Mouse (Mus musculus): Measurements from ENCODE around the gene Ctrb1. TPM values are rescaled to one million over a fixed set of nuclear protein-coding genes. Genes with fewer than 3 reads are reported as not detected.

The Ctrb1 gene
- not detected in 2 replicates for polyA plus RNA-seq (2014; fragmentation: Nextera tagmentation; extraction: Ambion mirVana)

- ATAC-seq (ENCODE audit: low FRiP score, low TSS enrichment) (no peak), DNase-seq (no peak)
- 81% methylated on average over 2 of the region's 2 CpGs for WGBS
- no peak within 1 kb of the TSS for H3K27ac ChIP-seq (replicated peaks; ENCODE audit: low read depth, low read length)
- no peak within 1 kb of the TSS for H3K4me3 ChIP-seq (replicated peaks; ENCODE audit: low read depth, low read length)
- H3K36me3 ChIP-seq (ENCODE audit: control insufficient read depth, insufficient read depth, low read length) = no peaks in the 10 kb centered on the region
- H3K4me2 ChIP-seq (ENCODE audit: low read length) = no peak within 1 kb of the TSS
- no peaks in the 10 kb centered on the region for H3K9me3 ChIP-seq (ENCODE audit: control insufficient read depth, low read length)
- H3K9ac ChIP-seq (replicated peaks; ENCODE audit: low read length) = no peak within 1 kb of the TSS
- no peaks in the 10 kb centered on the region for H3K27me3 ChIP-seq (ENCODE audit: control insufficient read depth, insufficient read depth, low read length)
- no peaks in the 10 kb centered on the region for H3K4me1 ChIP-seq (ENCODE audit: control insufficient read depth, insufficient read depth, low read length)
Observed at GRCm38 (mm10) chr8:111690960-111691445, at the start of gene Ctrb1. Gene Ctrb1 (minus strand): TSS chr8:111691010.

- H3K9me3 ChIP-seq (ENCODE audit: control insufficient read depth, low read length) = no peaks in the 10 kb centered on the region
- no peak overlapping the region; the same call in 1 of the 2 replicates for H3K9ac ChIP-seq (replicated peaks; ENCODE audit: low read length)
- H3K4me3 ChIP-seq (replicated peaks; ENCODE audit: low read depth, low read length) = no peak overlapping the region
- H3K4me2 ChIP-seq (ENCODE audit: low read length) = peak overlapping the region; percentile 78
- ATAC-seq (ENCODE audit: low FRiP score, low TSS enrichment) (no peak), DNase-seq (no peak)
- H3K4me1 ChIP-seq (ENCODE audit: control insufficient read depth, insufficient read depth, low read length) = peaks cover 76% of the 10 kb centered on the region
- H3K27ac ChIP-seq (replicated peaks; ENCODE audit: low read depth, low read length) = no peak overlapping the region
- 72% methylated on average over 7 of the region's 7 CpGs for WGBS
- no peaks in the 10 kb centered on the region for H3K27me3 ChIP-seq (ENCODE audit: control insufficient read depth, insufficient read depth, low read length)
- H3K36me3 ChIP-seq (ENCODE audit: control insufficient read depth, insufficient read depth, low read length) = no peaks in the 10 kb centered on the region
Observed at GRCm38 (mm10) chr8:111740301-111740711, 49.5 kb upstream of the Ctrb1 start.

- Histone ChIP-seq H3K4me2 (ENCODE audit: low read length) (peak overlapping the region; percentile 30), H3K4me1 (ENCODE audit: control insufficient read depth, insufficient read depth, low read length) (peaks cover 83% of the 10 kb centered on the region), H3K27ac (replicated peaks; ENCODE audit: low read depth, low read length) (peak overlapping the region; percentile 60), H3K9ac (replicated peaks; ENCODE audit: low read length) (no peak overlapping the region), H3K9me3 (ENCODE audit: control insufficient read depth, low read length) (no peaks in the 10 kb centered on the region), H3K27me3 (ENCODE audit: control insufficient read depth, insufficient read depth, low read length) (no peaks in the 10 kb centered on the region), H3K4me3 (replicated peaks; ENCODE audit: low read depth, low read length) (no peak overlapping the region), H3K36me3 (ENCODE audit: control insufficient read depth, insufficient read depth, low read length) (no peaks in the 10 kb centered on the region)
- ATAC-seq (ENCODE audit: low FRiP score, low TSS enrichment) (no peak), DNase-seq (no peak)
- WGBS = 37% methylated on average over 7 of the region's 7 CpGs
Observed at GRCm38 (mm10) chr8:111739604-111740003, 48.8 kb upstream of the Ctrb1 start.

- no peak overlapping the region for H3K9ac ChIP-seq (replicated peaks; ENCODE audit: low read length)
- peak overlapping the region; percentile 30; the same call in 1 of the 2 replicates for H3K4me2 ChIP-seq (ENCODE audit: low read length)
- H3K27ac ChIP-seq (replicated peaks; ENCODE audit: low read depth, low read length) = peak overlapping the region; percentile 60
Observed at GRCm38 (mm10) chr8:111738867-111739266, 48.1 kb upstream of the Ctrb1 start.

GRCm38 (mm10) chr8:111736321-111736720, 45.5 kb upstream of the Ctrb1 start:
- Histone ChIP-seq H3K27ac (replicated peaks; ENCODE audit: low read depth, low read length) (peak overlapping the region; percentile 49; the same call in 1 of the 2 replicates), H3K4me1 (ENCODE audit: control insufficient read depth, insufficient read depth, low read length) (peaks cover 85% of the 10 kb centered on the region), H3K36me3 (ENCODE audit: control insufficient read depth, insufficient read depth, low read length) (no peaks in the 10 kb centered on the region), H3K9me3 (ENCODE audit: control insufficient read depth, low read length) (no peaks in the 10 kb centered on the region), H3K4me2 (ENCODE audit: low read length) (no peak overlapping the region), H3K27me3 (ENCODE audit: control insufficient read depth, insufficient read depth, low read length) (no peaks in the 10 kb centered on the region), H3K4me3 (replicated peaks; ENCODE audit: low read depth, low read length) (no peak overlapping the region), H3K9ac (replicated peaks; ENCODE audit: low read length) (0 out of 2 replicates have a peak overlapping the region, but pooled peaks have one; percentile 21)
- 20% methylated on average over 7 of the region's 7 CpGs for WGBS
- DNase-seq = no peak
- no peak for ATAC-seq (ENCODE audit: low FRiP score, low TSS enrichment)

More at GRCm38 (mm10) chr8:111738867-111739266, 48.1 kb upstream of the Ctrb1 start:
- no peaks in the 10 kb centered on the region for H3K27me3 ChIP-seq (ENCODE audit: control insufficient read depth, insufficient read depth, low read length)
- DNase-seq = no peak
- H3K4me3 ChIP-seq (replicated peaks; ENCODE audit: low read depth, low read length) = no peak overlapping the region
- H3K9me3 ChIP-seq (ENCODE audit: control insufficient read depth, low read length) = no peaks in the 10 kb centered on the region
- H3K36me3 ChIP-seq (ENCODE audit: control insufficient read depth, insufficient read depth, low read length) = no peaks in the 10 kb centered on the region
- WGBS = 56% methylated on average over 6 of the region's 6 CpGs
- H3K4me1 ChIP-seq (ENCODE audit: control insufficient read depth, insufficient read depth, low read length) = peaks cover 83% of the 10 kb centered on the region
- ATAC-seq (ENCODE audit: low FRiP score, low TSS enrichment) = no peak

- Histone ChIP-seq H3K36me3 (ENCODE audit: control insufficient read depth, insufficient read depth, low read length) (no peaks in the 10 kb centered on the region), H3K27ac (replicated peaks; ENCODE audit: low read depth, low read length) (peak overlapping the region; percentile 49; the same call in 1 of the 2 replicates), H3K4me3 (replicated peaks; ENCODE audit: low read depth, low read length) (no peak overlapping the region), H3K4me2 (ENCODE audit: low read length) (peak overlapping the region; percentile 4; the same call in 1 of the 2 replicates), H3K27me3 (ENCODE audit: control insufficient read depth, insufficient read depth, low read length) (no peaks in the 10 kb centered on the region), H3K4me1 (ENCODE audit: control insufficient read depth, insufficient read depth, low read length) (peaks cover 85% of the 10 kb centered on the region), H3K9me3 (ENCODE audit: control insufficient read depth, low read length) (no peaks in the 10 kb centered on the region), H3K9ac (replicated peaks; ENCODE audit: low read length) (no peak overlapping the region)
- 78% methylated on average over 4 of the region's 4 CpGs for WGBS
- DNase-seq = no peak
- no peak for ATAC-seq (ENCODE audit: low FRiP score, low TSS enrichment)
Observed at GRCm38 (mm10) chr8:111735791-111736190, 45.0 kb upstream of the Ctrb1 start.

- Histone ChIP-seq H3K4me3 (replicated peaks; ENCODE audit: low read depth, low read length) (no peak overlapping the region), H3K27me3 (ENCODE audit: control insufficient read depth, insufficient read depth, low read length) (no peaks in the 10 kb centered on the region), H3K4me1 (ENCODE audit: control insufficient read depth, insufficient read depth, low read length) (peaks cover 83% of the 10 kb centered on the region), H3K36me3 (ENCODE audit: control insufficient read depth, insufficient read depth, low read length) (no peaks in the 10 kb centered on the region), H3K9me3 (ENCODE audit: control insufficient read depth, low read length) (no peaks in the 10 kb centered on the region), H3K9ac (replicated peaks; ENCODE audit: low read length) (no peak overlapping the region), H3K27ac (replicated peaks; ENCODE audit: low read depth, low read length) (no peak overlapping the region), H3K4me2 (ENCODE audit: low read length) (peak overlapping the region; percentile 4; the same call in 1 of the 2 replicates)
- 68% methylated on average over 8 of the region's 8 CpGs for WGBS
- no peak for DNase-seq
- ATAC-seq (ENCODE audit: low FRiP score, low TSS enrichment) = no peak
Observed at GRCm38 (mm10) chr8:111735335-111735761, 44.5 kb upstream of the Ctrb1 start.

GRCm38 (mm10) chr8:111734244-111734960, 43.6 kb upstream of the Ctrb1 start:
- no peak overlapping the region for H3K9ac ChIP-seq (replicated peaks; ENCODE audit: low read length)
- 55% methylated on average over 6 of the region's 6 CpGs for WGBS
- no peak for ATAC-seq (ENCODE audit: low FRiP score, low TSS enrichment)

More at GRCm38 (mm10) chr8:111734244-111734960, 43.6 kb upstream of the Ctrb1 start:
- Histone ChIP-seq H3K9me3 (ENCODE audit: control insufficient read depth, low read length) (no peaks in the 10 kb centered on the region), H3K27ac (replicated peaks; ENCODE audit: low read depth, low read length) (0 out of 2 replicates have a peak overlapping the region, but pooled peaks have one; percentile 1), H3K4me3 (replicated peaks; ENCODE audit: low read depth, low read length) (no peak overlapping the region), H3K36me3 (ENCODE audit: control insufficient read depth, insufficient read depth, low read length) (no peaks in the 10 kb centered on the region), H3K27me3 (ENCODE audit: control insufficient read depth, insufficient read depth, low read length) (no peaks in the 10 kb centered on the region), H3K4me2 (ENCODE audit: low read length) (no peak overlapping the region), H3K4me1 (ENCODE audit: control insufficient read depth, insufficient read depth, low read length) (peaks cover 78% of the 10 kb centered on the region)
- no peak for DNase-seq

Measured in midbrain, embryonic 14.5 days (tissue).